ENCODE assay signal across 10 mouse cellular contexts in the genomic region with DNA sequence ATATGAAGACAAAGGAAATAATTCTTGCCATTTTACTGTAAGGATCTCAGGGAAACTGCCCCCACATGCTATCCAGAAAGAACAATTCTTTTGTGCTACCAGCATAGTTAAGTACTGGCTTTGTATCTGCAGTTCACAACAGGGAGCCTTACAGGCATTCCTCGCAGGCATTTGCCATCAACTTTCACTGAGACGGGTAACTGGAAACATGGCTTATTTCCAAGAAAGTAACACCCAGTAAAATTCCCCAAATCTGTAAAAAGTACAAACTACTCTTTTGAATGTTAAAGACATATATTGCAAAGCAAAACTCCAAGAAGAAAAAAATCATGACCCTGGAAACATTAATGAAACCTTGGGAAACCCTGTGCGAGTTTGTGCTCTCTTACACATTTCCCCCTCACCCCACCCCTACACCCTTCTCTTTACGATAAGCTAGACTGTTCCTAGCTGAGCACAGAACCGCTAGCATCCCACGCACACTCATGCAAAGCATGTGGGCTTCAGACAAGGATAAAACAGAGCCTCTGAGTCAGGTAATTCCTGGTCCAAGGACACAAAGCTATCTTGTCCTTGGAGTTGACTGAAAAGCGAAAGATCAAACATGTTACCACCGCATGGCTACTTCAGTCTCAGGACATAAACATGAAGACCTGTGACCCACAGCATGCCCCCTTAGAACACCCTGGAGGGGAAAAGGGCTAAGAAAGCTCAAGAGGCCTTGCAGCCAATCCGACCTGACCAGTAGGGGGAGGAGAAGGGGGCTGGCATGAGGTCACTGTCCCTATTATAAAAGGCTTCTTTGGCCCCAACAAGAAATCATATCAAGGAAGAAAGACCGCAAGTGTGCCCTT. TPM values are rescaled to one million over a fixed set of nuclear protein-coding genes. Genes with fewer than 3 reads are reported as not detected.
DNase-seq lines count a peak whose midpoint lies in the region; ATAC-seq lines count a peak whose summit lies in the region.
"Had no signal": no experiment of that assay in that cellular context is flagged by ENCODE, and none has a peak within 500 bp of the region (broad histone marks: within the 10 kb centered on the region; RNA-seq: fewer than 3 reads in every experiment).

No protein-coding gene starts in this region.

- peaks cover 1% of the 10 kb centered on the region; the same call in 1 of the 2 replicates for H3K9me3 ChIP-seq in kidney, embryonic 16.5 days (ENCODE audit: low read length)
- H3K9me3 ChIP-seq in limb, embryonic 10.5 days (replicated peaks), result no peaks in the 10 kb centered on the region

- peak; percentile 35 for DNase-seq in adrenal gland, postnatal 14 days
- no peak for DNase-seq in adrenal gland, postnatal 4 days (ENCODE audit: low spot score in 2 of 2)
- no peak for DNase-seq in kidney, postnatal 10 days
- DNase-seq in Muller cell, postnatal 12 days (ENCODE audit: inconsistent ontology term), result peak; percentile 81
- no peak for DNase-seq in limb, embryonic 10.5 days (ENCODE audit: low spot score)
- no peak for DNase-seq in natural killer cell, adult 2 months (ENCODE audit: low spot score in 2 of 2)
- DNase-seq in MN1 (ENCODE audit: low spot score), result no peak
- DNase-seq: right cerebral cortex, postnatal 4 days had no signal

- 0 out of 2 replicates have a peak overlapping the region, but pooled peaks have one; percentile 11 for H3K4me2 ChIP-seq in kidney, embryonic 16.5 days (replicated peaks; ENCODE audit: low read depth, low read length)

- no peaks in the 10 kb centered on the region for H3K27me3 ChIP-seq in kidney, embryonic 16.5 days (ENCODE audit: insufficient read depth, low read length)
- H3K27me3 ChIP-seq in limb, embryonic 10.5 days (ENCODE audit: low read depth, poor library complexity, severe bottlenecking), result no peaks in the 10 kb centered on the region
- H3K27me3 ChIP-seq: megakaryocyte, embryonic 14.5 days had no signal

- no peak overlapping the region for H3K4me3 ChIP-seq in kidney, embryonic 16.5 days (ENCODE audit: low read length)
- H3K4me3 ChIP-seq in limb, embryonic 10.5 days, result no peak overlapping the region
- H3K4me3 ChIP-seq: megakaryocyte, embryonic 14.5 days had no signal

- peaks cover 68% of the 10 kb centered on the region for H3K4me1 ChIP-seq in kidney, embryonic 16.5 days (ENCODE audit: insufficient read depth, low read length)
- H3K4me1 ChIP-seq in limb, embryonic 10.5 days, result peaks cover 81% of the 10 kb centered on the region
- H3K4me1 ChIP-seq: megakaryocyte, embryonic 14.5 days had no signal

- 0 out of 2 replicates have a peak overlapping the region, but pooled peaks have one; percentile 19 for H3K9ac ChIP-seq in kidney, embryonic 16.5 days (replicated peaks; ENCODE audit: low read length)

- WGBS in kidney, embryonic 16.5 days, result 40% methylated on average over 10 of the region's 10 CpGs
- WGBS in limb, embryonic 10.5 days, result 64% methylated on average over 10 of the region's 10 CpGs

- H3K27ac ChIP-seq in kidney, embryonic 16.5 days (ENCODE audit: low read length), result peak overlapping the region; percentile 79
- peak overlapping the region; percentile 80 for H3K27ac ChIP-seq in limb, embryonic 10.5 days

- ATAC-seq in kidney, embryonic 16.5 days (ENCODE audit: low FRiP score, low TSS enrichment), result no peak

- no peaks in the 10 kb centered on the region for H3K36me3 ChIP-seq in kidney, embryonic 16.5 days (ENCODE audit: insufficient read depth, low read length)
- H3K36me3 ChIP-seq in limb, embryonic 10.5 days, result peaks cover 3% of the 10 kb centered on the region; the same call in 1 of the 2 replicates

RNA-seq across cellular contexts. Expression of a gene that starts 11.3 kb away (rescaled TPM):
- total RNA-seq in adrenal gland, postnatal 14 days (2021), result 36.9 and 38.4 TPM in 2 replicates
- total RNA-seq in adrenal gland, postnatal 4 days (2021), result 10 to 100 TPM; 67.7 to 81.2 TPM
- polyA plus RNA-seq in kidney, embryonic 16.5 days (2015; fragmentation: Nextera tagmentation; extraction: Ambion mirVana), result 31.5 and 32.7 TPM in 2 replicates
- polyA plus RNA-seq in limb, embryonic 10.5 days (2016; fragmentation: Nextera tagmentation; extraction: Ambion mirVana), result 28.2 and 35.6 TPM in 2 replicates

Comparison
In these comparisons a context has a peak if more than half of its experiments do, and no peak if none do; other contexts are left out.
1. DNase-seq: peak in adrenal gland, postnatal 14 days (single experiment) and Muller cell, postnatal 12 days (single experiment); none in adrenal gland, postnatal 4 days (0 of 2), kidney, postnatal 10 days (single experiment), limb, embryonic 10.5 days (single experiment), natural killer cell, adult 2 months (0 of 2) and MN1 (single experiment).